Mouse (Mus musculus) lung, adult 2 months (tissue): ENCODE data around the gene Tmem88. TPM values are rescaled to one million over a fixed set of nuclear protein-coding genes. Genes with fewer than 3 reads are reported as not detected.

Source experiments
- DNase-seq: peaks from one replicate; pipeline ENCODE4 v3.0.0; 2022
- H3K4me1 ChIP-seq: fragments of 200-500 bp; 2 replicates; pipeline ENCODE4 v1.6.1; 2011; ENCODE audit warnings: low read length; ENCODE audit not compliant: control insufficient read depth, insufficient read depth
- H3K4me3 ChIP-seq: fragments of 200-500 bp; replicated peaks from 2 replicates; pipeline ENCODE3; 2011; ENCODE audit warnings: low read depth, mild to moderate bottlenecking, control low read depth, low read length; ENCODE audit errors: extremely low read depth
- CTCF ChIP-seq: fragments of 200-500 bp; IDR thresholded peaks from 2 replicates; pipeline ENCODE4 v1.5.1; 2011; ENCODE audit warnings: mild to moderate bottlenecking, low read length, control low read depth; ENCODE audit not compliant: insufficient read depth
- POLR2A ChIP-seq: fragments of 200-500 bp; IDR thresholded peaks from 2 replicates; pipeline ENCODE4 v1.6.1; 2011; ENCODE audit warnings: low read depth, mild to moderate bottlenecking, control low read depth, low read length, borderline replicate concordance; ENCODE audit errors: extremely low read depth
- WGBS: fragments of 180-500 bp; shearing (Covaris S2); methylation state at CpG from one replicate; pipeline ENCODE4 v1.1.7; 2018; 5-methylcytosine and 5-hydroxymethylcytosine counted together
- polyA plus RNA-seq: library from polyadenylated mRNA; depleted of rRNA; stranded (reverse); fragments of >200 nt; gene quantifications from 2 replicates; pipeline ENCODE4 v1.2.3, GENCODE M21; 2012

Tmem88 gene
- polyA plus RNA-seq, 1 experiment = 37.8 TPM

GRCm38 (mm10) chr11:69405397-69406200, 7.6 kb upstream of the Tmem88 start:
- DNase-seq = no peak
- H3K4me3 ChIP-seq = no peak overlapping the region
- peaks cover 9% of the 10 kb centered on the region for H3K4me1 ChIP-seq
- TF ChIP-seq CTCF (no peak), POLR2A (no peak)
- 89% methylated on average over 24 of the region's 24 CpGs for WGBS

- Histone ChIP-seq H3K4me3 (no peak overlapping the region), H3K4me1 (peaks cover 9% of the 10 kb centered on the region)
- no peak for TF ChIP-seq CTCF
- no peak for DNase-seq
- 86% methylated on average over 23 of the region's 24 CpGs for WGBS
Observed at GRCm38 (mm10) chr11:69404595-69405396, 6.8 kb upstream of the Tmem88 start.

- Histone ChIP-seq H3K4me1 (peaks cover 9% of the 10 kb centered on the region), H3K4me3 (no peak overlapping the region)
- 87% methylated on average over 38 of the region's 38 CpGs for WGBS
- DNase-seq = no peak
- no peak for TF ChIP-seq POLR2A
Observed at GRCm38 (mm10) chr11:69403691-69404594, 5.9 kb upstream of the Tmem88 start.

- H3K4me3 ChIP-seq = no peak overlapping the region
- H3K4me1 ChIP-seq = peaks cover 3% of the 10 kb centered on the region
- no peak for DNase-seq
- WGBS = 84% methylated on average over 12 of the region's 12 CpGs
- TF ChIP-seq CTCF = no peak
- TF ChIP-seq POLR2A = no peak
Observed at GRCm38 (mm10) chr11:69401987-69402386, 4.0 kb upstream of the Tmem88 start.

GRCm38 (mm10) chr11:69401210-69401637, 3.2 kb upstream of the Tmem88 start:
- 15% methylated on average over 22 of the region's 22 CpGs for WGBS
- Histone ChIP-seq H3K4me3 (no peak overlapping the region), H3K4me1 (peaks cover 3% of the 10 kb centered on the region)
- TF ChIP-seq CTCF = peak; percentile 91
- TF ChIP-seq POLR2A = peak; percentile 54; the same call in 1 of the 2 replicates
- DNase-seq = peak; percentile 82

- 84% methylated on average over 25 of the region's 25 CpGs for WGBS
Observed at GRCm38 (mm10) chr11:69400083-69400850, 2.2 kb upstream of the Tmem88 start.

GRCm38 (mm10) chr11:69399201-69400082, 1.4 kb upstream of the Tmem88 start:
- 65% methylated on average over 66 of the region's 66 CpGs for WGBS
- Histone ChIP-seq H3K4me3 (no peak overlapping the region), H3K4me1 (peaks cover 4% of the 10 kb centered on the region)
- TF ChIP-seq CTCF = no peak
- no peak for TF ChIP-seq POLR2A
- DNase-seq = no peak

More at GRCm38 (mm10) chr11:69400083-69400850, 2.2 kb upstream of the Tmem88 start:
- TF ChIP-seq CTCF (no peak), POLR2A (no peak)
- H3K4me3 ChIP-seq = no peak overlapping the region
- H3K4me1 ChIP-seq = peaks cover 3% of the 10 kb centered on the region
- peak; percentile 5 for DNase-seq
